Mouse (Mus musculus): Measurements from ENCODE around the gene Foxa2. TPM values are rescaled to one million over a fixed set of nuclear protein-coding genes. Genes with fewer than 3 reads are reported as not detected.

The Foxa2 gene
- polyA plus RNA-seq, 3 experiments from 2014 or later, result not detected

GRCm38 (mm10) chr2:148038366-148039310 lies 8.1 kb downstream of the Foxa2 start:
- no peak for ATAC-seq

- no peak for ATAC-seq
Observed at GRCm38 (mm10) chr2:148036611-148037160, 10.1 kb downstream of the Foxa2 start.

DNA sequence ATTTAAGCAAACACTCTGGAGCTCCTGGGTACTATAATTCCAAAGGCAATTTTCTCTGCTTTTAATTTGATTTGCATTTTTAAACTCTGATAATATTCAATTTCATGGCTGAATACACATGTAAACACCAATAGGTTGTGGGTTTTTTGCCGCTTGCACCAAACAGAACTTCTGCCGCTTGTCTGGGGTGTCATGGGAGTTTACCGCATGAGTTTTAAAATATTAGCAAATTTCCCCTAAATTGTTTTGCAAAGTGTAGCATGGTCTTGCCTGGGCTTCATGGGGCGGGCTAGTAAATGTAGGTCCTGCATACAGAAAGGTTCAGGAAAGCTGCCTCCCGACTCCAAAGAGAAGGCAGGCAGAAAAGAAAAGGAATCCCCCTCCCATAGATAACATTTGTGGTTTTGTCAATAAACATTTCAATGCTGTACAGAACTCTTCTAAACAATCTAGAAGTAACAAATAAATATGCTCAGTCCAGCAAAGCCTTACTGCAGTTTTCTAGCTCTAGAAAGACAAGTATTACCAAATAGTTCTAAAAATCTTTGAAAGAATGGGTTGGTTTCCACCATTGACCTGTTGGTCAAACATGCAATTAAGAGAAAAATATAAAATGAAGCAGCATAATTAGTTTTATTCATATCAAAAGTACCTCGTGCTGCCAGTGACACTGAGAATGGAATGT lies 15.6 kb downstream of the Foxa2 start:
- ATAC-seq, result no peak

- no peak for ATAC-seq
Observed at GRCm38 (mm10) chr2:148030613-148030935, 16.2 kb downstream of the Foxa2 start.

DNA sequence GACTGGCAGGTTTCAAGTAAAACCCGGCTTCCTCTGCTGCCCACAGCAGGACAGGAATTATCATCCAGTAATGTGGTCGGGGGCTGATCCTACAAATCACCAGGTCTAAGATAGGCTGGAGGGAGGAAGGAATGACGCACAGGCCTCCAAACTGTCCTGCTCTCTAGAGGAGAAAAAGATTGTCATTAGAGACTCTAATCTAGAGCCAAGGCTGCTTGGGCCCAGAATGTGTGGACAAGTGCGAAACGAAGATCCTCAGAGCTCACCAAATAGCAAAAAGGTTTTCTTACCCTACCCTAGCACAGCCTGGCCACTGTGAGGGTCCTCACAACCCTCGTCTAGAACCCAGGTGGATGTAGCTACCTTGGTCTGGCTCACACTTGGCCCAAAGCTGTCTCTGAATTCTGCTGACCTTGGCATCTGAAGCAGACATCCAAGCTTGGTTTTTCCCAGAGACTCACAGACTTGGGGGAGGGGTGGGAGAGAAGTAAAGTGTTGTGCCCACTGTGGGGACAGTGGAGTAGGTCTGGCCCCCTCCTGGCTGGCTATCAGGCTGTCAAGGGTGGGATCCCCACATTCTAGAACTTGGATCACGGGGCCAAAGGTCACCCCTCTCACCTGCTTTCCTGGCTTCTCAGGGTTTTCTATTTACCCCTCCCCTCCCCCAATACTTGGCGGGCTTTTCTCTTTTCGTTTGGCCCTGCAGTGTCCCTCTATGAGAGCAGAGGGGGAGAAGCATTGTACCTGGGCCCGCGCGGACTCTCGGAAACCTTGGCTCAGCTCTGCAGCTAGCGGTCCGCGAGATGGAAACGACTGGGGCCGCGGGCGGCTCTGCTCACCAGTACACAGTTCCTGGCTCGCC lies 16.8 kb downstream of the Foxa2 start:
- ATAC-seq, result no peak

GRCm38 (mm10) chr2:148029050-148029608 lies 17.6 kb downstream of the Foxa2 start:
- no peak for ATAC-seq

- no peak for ATAC-seq
Observed at GRCm38 (mm10) chr2:148026366-148026765, 20.4 kb downstream of the Foxa2 start.

DNA sequence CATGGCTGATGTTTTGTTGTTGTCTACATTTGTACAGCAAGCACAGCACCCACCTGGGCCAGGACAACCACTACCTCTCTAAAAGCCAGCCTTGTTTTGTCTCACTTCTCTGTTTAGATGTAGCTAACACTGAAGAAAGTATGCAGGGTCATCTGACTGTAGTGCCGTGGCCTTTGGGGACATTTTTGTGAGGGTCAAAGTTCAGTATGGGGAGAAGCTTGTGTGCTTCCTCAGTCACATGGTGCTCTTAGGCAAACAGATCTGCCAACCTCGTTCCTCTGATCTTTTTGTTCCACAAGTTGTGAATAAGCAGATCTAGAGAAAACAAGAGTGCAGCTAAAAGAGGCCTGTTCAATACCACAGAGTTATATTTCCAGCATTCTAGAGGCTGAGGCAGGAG lies 21.3 kb downstream of the Foxa2 start:
- ATAC-seq, result no peak

- no peak for ATAC-seq
Observed at GRCm38 (mm10) chr2:148024268-148024935, 22.4 kb downstream of the Foxa2 start.

GRCm38 (mm10) chr2:148023340-148023806 lies 23.4 kb downstream of the Foxa2 start:
- no peak for ATAC-seq

DNA sequence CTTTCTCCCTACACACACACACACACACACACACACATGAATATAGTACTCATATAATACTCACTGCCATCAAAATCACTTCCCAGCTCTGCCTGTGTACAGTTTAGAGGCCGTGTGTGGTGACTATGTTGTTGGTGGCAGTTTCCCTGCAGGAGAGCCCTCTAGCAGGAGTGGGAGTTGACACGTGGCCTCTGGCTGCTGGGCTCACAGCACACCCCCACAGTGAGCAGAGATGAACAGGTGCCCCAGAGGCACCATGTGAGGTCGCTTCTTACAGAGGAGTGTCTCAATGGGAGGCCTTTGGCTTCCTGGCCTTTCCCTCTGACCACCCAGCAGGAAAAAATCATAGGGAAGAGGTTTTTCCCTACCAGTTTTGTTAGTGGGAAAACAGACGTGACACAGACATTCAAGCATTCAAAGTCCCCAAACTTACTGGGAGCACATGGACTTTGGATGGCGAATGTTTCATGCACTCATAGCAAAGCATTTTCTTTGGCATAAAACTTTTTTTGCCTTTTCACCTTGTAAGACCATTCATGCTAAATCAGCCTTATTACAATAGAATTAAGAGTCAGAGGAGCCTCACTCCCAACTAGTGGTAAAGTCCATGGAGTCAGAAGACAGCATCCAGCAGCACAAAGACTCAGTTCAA lies 24.7 kb downstream of the Foxa2 start:
- ATAC-seq, result no peak

DNA sequence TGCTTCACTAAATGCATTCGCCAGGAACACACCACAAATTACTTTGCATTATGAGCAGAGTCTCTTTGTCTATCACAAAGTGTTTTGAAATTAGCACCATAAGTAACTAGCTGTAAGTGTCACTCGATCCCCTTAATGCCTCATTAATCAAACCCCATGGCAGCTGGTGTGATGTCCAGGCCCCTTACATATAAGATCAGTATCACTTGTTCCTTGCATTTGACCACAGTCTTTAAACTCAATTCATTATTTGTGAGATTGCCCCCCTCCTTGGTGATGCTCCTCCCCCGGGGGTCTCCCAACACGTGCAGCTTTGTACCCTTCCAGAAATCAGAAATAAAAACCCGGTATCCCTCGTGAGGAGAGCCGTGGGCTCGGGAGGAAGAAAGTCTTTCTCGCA lies 25.8 kb downstream of the Foxa2 start:
- ATAC-seq, result no peak

GRCm38 (mm10) chr2:148020125-148020524 lies 26.6 kb downstream of the Foxa2 start:
- no peak for ATAC-seq

DNA sequence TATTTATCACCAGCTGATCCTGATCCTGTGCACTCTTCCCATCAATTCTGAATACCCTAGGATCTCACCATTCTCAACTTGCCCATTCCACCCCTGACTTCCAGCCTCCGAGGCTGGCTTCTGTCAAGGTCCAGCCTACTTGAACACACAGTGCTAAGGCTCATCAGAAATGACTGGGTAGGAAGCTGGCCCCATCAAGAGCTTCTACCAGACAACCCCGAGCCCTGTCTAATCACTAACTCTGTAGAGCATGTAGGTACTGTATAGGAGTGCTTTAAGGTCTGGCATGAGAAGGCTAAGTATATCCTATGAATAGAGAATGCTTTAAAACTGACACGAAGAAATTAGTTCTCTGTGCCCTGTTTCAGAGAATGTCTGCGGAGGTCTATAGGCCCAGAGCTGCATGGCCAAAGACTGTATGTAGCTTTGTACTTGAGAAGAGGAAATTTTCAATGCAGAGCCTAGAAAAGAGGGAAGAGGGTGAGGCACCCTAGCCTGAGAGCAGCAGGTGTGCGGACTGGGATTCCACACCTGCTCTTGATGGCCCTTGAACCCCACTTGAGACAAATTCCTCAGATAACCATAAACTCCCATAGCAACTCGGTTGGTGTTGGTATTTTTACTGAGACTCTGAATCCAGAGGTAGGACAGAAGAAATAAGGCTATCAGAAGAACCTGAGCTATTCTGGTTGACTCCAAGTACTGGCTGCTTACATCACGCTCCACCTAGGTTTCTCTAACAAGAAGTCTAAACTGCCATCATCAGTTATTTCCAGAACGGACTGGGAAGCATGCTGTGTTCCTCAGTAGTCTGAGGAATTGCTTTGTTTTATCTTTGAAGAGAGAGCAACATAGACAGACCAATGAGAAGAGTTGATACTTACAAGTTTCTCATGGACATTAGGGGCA lies 28.7 kb downstream of the Foxa2 start:
- no peak for ATAC-seq

DNA sequence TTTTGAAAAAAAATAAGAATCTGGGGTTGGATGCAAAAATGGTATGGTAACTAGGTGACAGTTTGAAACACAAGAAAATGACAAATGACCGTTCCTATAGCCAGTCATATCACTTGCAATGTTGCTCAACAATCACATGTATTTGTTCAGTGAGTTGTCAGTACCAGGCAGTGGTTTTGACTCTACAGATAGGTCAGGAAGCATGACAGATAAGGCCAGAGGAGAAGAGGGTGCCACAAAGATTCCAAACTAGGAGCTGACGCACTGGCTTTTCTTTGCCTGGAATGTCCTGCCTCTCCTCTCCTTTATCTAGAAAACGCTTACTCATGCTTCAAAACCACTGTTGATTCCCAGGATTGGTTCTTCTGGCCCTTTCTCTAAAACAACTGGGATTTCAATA lies 33.4 kb downstream of the Foxa2 start:
- ATAC-seq, result no peak

DNA sequence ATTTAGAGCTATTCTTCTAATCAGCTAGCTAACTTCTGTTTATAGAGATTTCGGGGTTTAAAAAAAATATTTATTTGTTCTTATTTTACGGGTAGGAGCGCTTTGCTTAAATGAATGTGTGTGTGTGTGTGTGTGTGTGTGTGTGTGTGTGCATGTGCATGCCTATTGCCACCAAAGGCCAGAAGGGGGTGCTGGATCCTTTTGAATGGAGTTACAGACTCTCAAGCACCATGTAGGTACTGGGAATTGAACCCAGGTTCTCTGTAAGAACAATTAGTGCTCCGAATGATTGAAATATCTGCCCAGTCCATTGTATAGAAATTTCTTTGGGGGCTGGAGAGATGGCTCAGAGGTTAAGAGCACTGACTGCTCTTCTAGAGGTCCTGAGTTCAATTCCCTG lies 37.7 kb downstream of the Foxa2 start:
- ATAC-seq, result no peak

DNA sequence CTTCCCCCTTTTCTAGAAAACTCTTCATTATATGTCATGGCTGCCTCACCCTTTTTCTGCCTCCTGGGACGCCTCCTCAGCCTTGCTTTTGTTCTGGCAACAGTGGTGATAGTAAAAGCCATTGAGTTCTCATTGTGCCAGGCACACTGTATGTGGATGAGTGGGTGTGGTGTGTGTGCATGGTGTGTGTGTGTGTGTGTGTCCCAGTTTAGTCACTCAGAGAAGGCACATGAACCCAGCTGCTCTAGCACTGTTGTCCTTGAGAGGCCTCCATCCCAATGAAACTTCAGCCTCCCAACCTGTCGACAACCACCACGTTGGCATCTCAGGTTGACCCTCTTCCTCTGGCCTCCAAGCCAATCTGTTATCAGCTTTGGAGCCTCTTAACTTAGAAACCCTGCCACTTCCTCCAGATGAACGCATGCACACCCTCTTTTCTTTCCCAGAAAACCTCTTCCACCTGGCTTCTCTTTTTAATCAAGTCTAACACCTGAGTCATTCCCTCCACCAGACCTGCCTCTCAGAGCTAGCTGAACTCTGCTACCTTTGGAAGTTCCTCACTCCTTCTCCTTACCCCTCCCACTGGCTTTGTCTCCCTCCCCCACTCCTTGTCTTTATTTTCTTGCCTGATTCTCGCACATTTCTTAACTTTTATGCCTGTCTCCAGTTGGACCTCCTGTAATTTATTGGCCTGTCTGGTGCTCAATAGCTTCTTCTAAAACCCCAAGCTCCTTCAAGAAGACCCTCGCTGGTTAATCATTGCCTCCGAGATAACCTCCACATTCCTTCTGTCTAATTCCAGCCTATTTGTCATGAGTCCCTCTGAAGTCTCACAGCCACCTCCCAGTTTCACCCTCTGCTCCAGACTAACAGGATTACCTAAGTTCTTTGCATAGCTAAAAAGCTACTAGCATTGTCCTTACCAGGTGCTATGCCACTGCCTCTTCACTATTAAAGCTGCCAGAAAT lies 41.9 kb downstream of the Foxa2 start:
- ATAC-seq, result no peak

GRCm38 (mm10) chr2:148003511-148003910 lies 43.3 kb downstream of the Foxa2 start:
- no peak for ATAC-seq
